In genomic region chr10:83060066-83060782, GRCm38 (mm10) we compare ENCODE assay signal across 14 mouse cellular contexts.
DNase-seq lines count a peak whose midpoint lies in the region; ATAC-seq lines count a peak whose summit lies in the region.
"Had no signal": no experiment of that assay in that cellular context is flagged by ENCODE, and none has a peak within 500 bp of the region (broad histone marks: within the 10 kb centered on the region; RNA-seq: fewer than 3 reads in every experiment).

No protein-coding gene starts in this region.

- H3K4me1 ChIP-seq in heart, embryonic 14.5 days (ENCODE audit: control insufficient read depth in 2 of 2, insufficient read depth in 2 of 2, low read length in 2 of 2), result peaks cover 20 to 40% of the 10 kb centered on the region in 2 experiments
- peaks cover 18% of the 10 kb centered on the region for H3K4me1 ChIP-seq in limb, embryonic 13.5 days
- peaks cover 11% of the 10 kb centered on the region for H3K4me1 ChIP-seq in limb, embryonic 10.5 days
- peaks cover 44% of the 10 kb centered on the region for H3K4me1 ChIP-seq in forebrain, embryonic 13.5 days
- H3K4me1 ChIP-seq in midbrain, embryonic 14.5 days (ENCODE audit: control insufficient read depth, insufficient read depth, low read length), result no peaks in the 10 kb centered on the region; the same call in none of the 2 replicates

- intact Hi-C loops in heart, postnatal 25 days (cut with DNase I), result no loop called here

- no peak overlapping the region for H3K4me3 ChIP-seq in heart, embryonic 14.5 days (ENCODE audit: control insufficient read depth in 1 of 2, insufficient read depth in 1 of 2, low read depth in 1 of 2, low read length in 2 of 2)
- H3K4me3 ChIP-seq in limb, embryonic 13.5 days, result no peak overlapping the region
- no peak overlapping the region for H3K4me3 ChIP-seq in limb, embryonic 10.5 days
- H3K4me3 ChIP-seq in forebrain, embryonic 13.5 days, result no peak overlapping the region
- H3K4me3 ChIP-seq in midbrain, embryonic 14.5 days (replicated peaks; ENCODE audit: low read depth, low read length), result no peak overlapping the region
- H3K4me3 ChIP-seq: liver, embryonic 13.5 days had no signal

- H3K9me3 ChIP-seq in heart, embryonic 14.5 days (ENCODE audit: control insufficient read depth, low read length), result no peaks in the 10 kb centered on the region
- no peaks in the 10 kb centered on the region for H3K9me3 ChIP-seq in limb, embryonic 13.5 days
- no peaks in the 10 kb centered on the region for H3K9me3 ChIP-seq in limb, embryonic 10.5 days (replicated peaks)
- no peaks in the 10 kb centered on the region for H3K9me3 ChIP-seq in forebrain, embryonic 13.5 days (replicated peaks)
- H3K9me3 ChIP-seq in midbrain, embryonic 14.5 days (ENCODE audit: control insufficient read depth, low read length), result no peaks in the 10 kb centered on the region
- H3K9me3 ChIP-seq: liver, embryonic 13.5 days had no signal

- no peaks in the 10 kb centered on the region for H3K36me3 ChIP-seq in heart, embryonic 14.5 days (ENCODE audit: control insufficient read depth, insufficient read depth, low read length)
- peaks cover 4% of the 10 kb centered on the region; the same call in 1 of the 2 replicates for H3K36me3 ChIP-seq in limb, embryonic 13.5 days
- no peaks in the 10 kb centered on the region for H3K36me3 ChIP-seq in limb, embryonic 10.5 days
- no peaks in the 10 kb centered on the region for H3K36me3 ChIP-seq in forebrain, embryonic 13.5 days (ENCODE audit: poor library complexity, severe bottlenecking)
- no peaks in the 10 kb centered on the region for H3K36me3 ChIP-seq in midbrain, embryonic 14.5 days (ENCODE audit: control insufficient read depth, insufficient read depth, low read length)

- peak overlapping the region; percentile 50 for H3K4me2 ChIP-seq in heart, embryonic 14.5 days (ENCODE audit: low read length)
- H3K4me2 ChIP-seq in limb, embryonic 13.5 days (replicated peaks), result no peak overlapping the region
- no peak overlapping the region for H3K4me2 ChIP-seq in forebrain, embryonic 13.5 days
- H3K4me2 ChIP-seq in midbrain, embryonic 14.5 days (ENCODE audit: low read length), result no peak overlapping the region
- H3K4me2 ChIP-seq: liver, embryonic 13.5 days had no signal

- DNase-seq in heart, postnatal 25 days (ENCODE audit: low spot score), result no peak
- no peak for DNase-seq in limb, embryonic 10.5 days (ENCODE audit: low spot score)
- DNase-seq in midbrain, embryonic 14.5 days, result no peak
- no peak for DNase-seq in urinary bladder, postnatal 4 days (ENCODE audit: low spot score in 2 of 2)
- DNase-seq in kidney, adult 8-10 months, result no peak
- DNase-seq: embryo, embryonic 11 days; gastrocnemius, postnatal 10 days; liver, embryonic 13.5 days; right cerebral cortex, postnatal 14 days; thymus, adult 18-20 months had no signal

- 9% methylated on average over 12 of the region's 12 CpGs for WGBS in heart, embryonic 14.5 days
- 31% methylated on average over 12 of the region's 12 CpGs for WGBS in limb, embryonic 13.5 days
- 23% methylated on average over 12 of the region's 12 CpGs for WGBS in limb, embryonic 10.5 days
- 60% methylated on average over 12 of the region's 12 CpGs for WGBS in forebrain, embryonic 13.5 days
- 42% methylated on average over 12 of the region's 12 CpGs for WGBS in midbrain, embryonic 14.5 days

- no peaks in the 10 kb centered on the region for H3K27me3 ChIP-seq in heart, embryonic 14.5 days (ENCODE audit: control insufficient read depth, insufficient read depth, low read length)
- H3K27me3 ChIP-seq in limb, embryonic 13.5 days, result peaks cover 32% of the 10 kb centered on the region; the same call in 1 of the 2 replicates
- H3K27me3 ChIP-seq in limb, embryonic 10.5 days (ENCODE audit: low read depth, poor library complexity, severe bottlenecking), result no peaks in the 10 kb centered on the region
- no peaks in the 10 kb centered on the region for H3K27me3 ChIP-seq in forebrain, embryonic 13.5 days
- no peaks in the 10 kb centered on the region for H3K27me3 ChIP-seq in midbrain, embryonic 14.5 days (ENCODE audit: control insufficient read depth, insufficient read depth, low read length)
- H3K27me3 ChIP-seq: liver, embryonic 13.5 days had no signal

- ATAC-seq in heart, embryonic 14.5 days (ENCODE audit: insufficient number of reproducible peaks, insufficient read depth, low FRiP score, low read depth), result 0 out of 2 replicates have a peak, but pooled peaks have one; percentile 52
- ATAC-seq in limb, embryonic 13.5 days (ENCODE audit: low FRiP score, low read depth), result peak; percentile 76
- ATAC-seq in forebrain, embryonic 13.5 days, result no peak
- no peak for ATAC-seq in midbrain, embryonic 14.5 days (ENCODE audit: low FRiP score, low TSS enrichment)

- H3K9ac ChIP-seq in heart, embryonic 14.5 days (ENCODE audit: low read length), result peak overlapping the region; percentile 32; the same call in 1 of the 2 replicates
- H3K9ac ChIP-seq in limb, embryonic 13.5 days, result peak overlapping the region; percentile 32; the same call in 1 of the 2 replicates
- no peak overlapping the region for H3K9ac ChIP-seq in forebrain, embryonic 13.5 days
- H3K9ac ChIP-seq in midbrain, embryonic 14.5 days (replicated peaks; ENCODE audit: low read length), result no peak overlapping the region
- H3K9ac ChIP-seq: liver, embryonic 13.5 days had no signal

- H3K27ac ChIP-seq in heart, embryonic 14.5 days (replicated peaks in 1 of 2; ENCODE audit: control insufficient read depth in 1 of 2, insufficient read depth in 1 of 2, low read depth in 2 of 2, low read length in 2 of 2), result peak overlapping the region; percentile 78 to 84
- no peak overlapping the region for H3K27ac ChIP-seq in limb, embryonic 13.5 days
- H3K27ac ChIP-seq in limb, embryonic 10.5 days, result no peak overlapping the region; the same call in 1 of the 2 replicates
- H3K27ac ChIP-seq in forebrain, embryonic 13.5 days, result peak overlapping the region; percentile 54; the same call in 1 of the 2 replicates
- H3K27ac ChIP-seq in midbrain, embryonic 14.5 days (replicated peaks; ENCODE audit: low read depth, low read length), result peak overlapping the region; percentile 26; the same call in 1 of the 2 replicates
- H3K27ac ChIP-seq: kidney, postnatal 0 days; liver, embryonic 13.5 days had no signal

Comparison
In these comparisons a context has a peak if more than half of its experiments do, and no peak if none do; other contexts are left out.
1. ATAC-seq: peak in heart, embryonic 14.5 days (single experiment) and limb, embryonic 13.5 days (single experiment); none in forebrain, embryonic 13.5 days (single experiment) and midbrain, embryonic 14.5 days (single experiment).
2. H3K27ac ChIP-seq: peak in heart, embryonic 14.5 days (2 of 2), forebrain, embryonic 13.5 days (single experiment) and midbrain, embryonic 14.5 days (single experiment); none in limb, embryonic 13.5 days (single experiment) and limb, embryonic 10.5 days (single experiment).
3. H3K9ac ChIP-seq: peak in heart, embryonic 14.5 days (single experiment) and limb, embryonic 13.5 days (single experiment); none in forebrain, embryonic 13.5 days (single experiment) and midbrain, embryonic 14.5 days (single experiment).